Mouse (Mus musculus) regulatory T cell (primary cell): ENCODE results near the gene Cux1.
"Not testable (repeated sequence)": the region's sequence is repeated elsewhere in the genome, so short reads cannot be mapped to it uniquely, and the experiment has no call there.

Experiments used
- in situ Hi-C: fragments of 300-600 bp; cut with MboI, MseI; formaldehyde crosslinking; loops from one replicate; pipeline ENCODE4 v1.15.1; 2025; ENCODE audit warnings: high pct_unique_total_duplicates

The Cux1 gene

DNA sequence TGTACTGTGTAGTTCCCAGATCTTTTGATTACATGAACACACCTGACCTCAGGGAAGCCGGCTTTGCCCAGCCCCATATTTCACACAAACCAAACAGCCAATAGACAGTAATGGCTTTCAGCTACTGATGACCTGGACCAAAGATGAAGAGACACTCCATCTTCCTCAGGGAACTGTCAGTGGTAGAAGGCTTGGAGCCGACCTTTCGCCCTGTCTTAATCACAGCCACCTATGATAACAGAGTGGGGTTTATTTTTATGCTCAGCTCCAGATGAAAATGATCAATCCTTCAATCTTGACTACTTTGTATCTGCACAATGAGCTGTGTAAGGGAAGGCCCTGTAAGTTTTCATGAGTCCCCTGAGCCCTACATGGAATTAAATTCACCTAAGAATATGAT is 93.2 kb downstream of the Cux1 start:
- in situ Hi-C loops = no loop called here

GRCm38 (mm10) chr5:136473337-136473736 is 94.0 kb downstream of the Cux1 start:
- in situ Hi-C loops = no loop called here

- in situ Hi-C loops = no loop called here
Observed at GRCm38 (mm10) chr5:136472846-136473245, 94.4 kb downstream of the Cux1 start.

GRCm38 (mm10) chr5:136470985-136471735 is 96.1 kb downstream of the Cux1 start:
- in situ Hi-C loops = not testable (repeated sequence)

DNA sequence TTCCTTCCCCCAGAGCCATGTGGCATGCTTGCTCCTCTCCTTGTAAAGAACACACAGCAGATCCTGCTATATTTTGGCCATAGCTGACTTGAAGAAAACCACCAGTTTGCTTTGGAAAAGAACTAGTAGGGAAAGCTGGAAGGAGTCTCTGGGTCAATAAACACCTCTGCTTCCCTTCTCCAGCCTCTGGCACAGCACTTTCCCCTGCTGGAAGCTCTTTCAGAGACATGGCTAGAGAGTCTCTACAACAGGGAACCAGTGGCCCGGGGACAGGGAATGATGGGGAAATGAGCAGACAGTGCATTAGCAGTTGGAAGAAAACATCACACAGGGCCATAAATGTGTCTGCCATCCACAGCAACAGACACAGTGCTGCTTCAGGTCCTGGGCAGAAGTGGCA is 98.0 kb downstream of the Cux1 start:
- in situ Hi-C loops = no loop called here

GRCm38 (mm10) chr5:136467360-136467999 is 99.8 kb downstream of the Cux1 start:
- in situ Hi-C loops = no loop called here

DNA sequence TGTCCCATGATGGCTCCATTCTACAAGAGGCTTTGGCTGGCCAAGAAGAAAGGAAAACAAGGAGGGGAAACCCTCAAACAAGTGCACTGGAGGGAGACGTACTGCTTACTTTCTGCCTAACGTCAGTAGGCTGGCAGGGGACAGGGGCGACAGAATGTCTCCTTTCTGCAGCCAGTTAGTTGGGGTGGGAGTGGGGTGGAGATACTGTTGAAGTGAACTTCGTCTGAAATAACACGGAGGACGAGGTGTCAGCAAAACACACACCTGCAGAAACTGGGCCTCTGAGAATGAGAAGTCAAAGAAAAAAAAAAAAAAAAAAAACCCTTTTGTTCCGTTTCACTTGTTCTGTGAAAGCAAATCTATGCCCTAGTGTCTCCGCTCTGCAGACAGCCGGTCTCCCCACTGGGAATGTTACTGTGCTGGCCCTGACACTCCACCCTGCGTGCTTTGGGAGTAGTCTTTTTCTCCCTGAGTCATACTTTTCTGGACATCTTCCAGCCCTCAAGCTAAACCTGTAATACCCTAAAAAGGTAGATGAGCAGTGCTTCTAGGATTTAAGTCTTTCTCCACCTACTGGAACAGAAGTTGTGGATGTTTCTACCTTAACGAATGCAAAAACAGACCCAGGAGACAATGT is 101.4 kb downstream of the Cux1 start:
- in situ Hi-C loops = no loop called here

GRCm38 (mm10) chr5:136465366-136465765 is 101.9 kb downstream of the Cux1 start:
- in situ Hi-C loops = no loop called here

GRCm38 (mm10) chr5:136464849-136465248 is 102.4 kb downstream of the Cux1 start:
- in situ Hi-C loops = no loop called here

DNA sequence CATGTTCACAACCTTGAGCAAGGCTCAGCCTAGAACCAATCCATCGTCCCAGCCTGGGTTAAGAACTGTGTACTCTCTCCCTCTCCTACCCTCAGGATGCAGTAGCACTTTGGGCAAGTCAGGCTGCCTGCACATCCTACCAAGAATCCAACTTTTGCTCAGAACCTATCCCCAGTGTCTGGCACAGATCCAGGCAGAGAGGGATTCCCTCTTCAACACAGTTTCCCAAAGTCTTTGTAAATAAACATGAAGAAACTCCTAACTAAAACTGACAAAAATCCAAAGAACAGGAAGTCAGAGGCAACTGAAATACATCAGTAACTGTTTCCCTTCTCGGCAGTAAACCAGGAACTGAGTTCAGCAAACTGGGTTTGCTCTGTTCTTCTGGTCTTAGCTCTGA is 103.2 kb downstream of the Cux1 start:
- in situ Hi-C loops = no loop called here

DNA sequence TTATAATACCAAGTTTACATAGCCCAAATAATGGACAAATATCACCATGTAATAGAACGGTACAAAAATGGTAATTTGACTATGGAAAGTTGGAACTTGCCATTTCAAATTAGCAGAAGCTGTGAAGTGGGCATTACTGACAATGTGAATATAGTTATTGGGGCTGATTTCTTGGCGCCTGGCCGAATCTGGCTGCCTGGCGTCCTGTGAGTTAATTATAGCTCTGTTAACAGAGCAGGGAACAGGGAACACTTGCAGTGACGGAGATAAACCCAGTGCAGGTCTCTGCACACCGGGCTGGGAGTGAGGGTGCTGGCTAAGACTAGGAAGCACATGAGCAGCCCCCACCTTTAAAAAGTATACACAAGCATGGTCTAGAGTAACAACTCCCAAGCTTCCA is 104.7 kb downstream of the Cux1 start:
- in situ Hi-C loops = no loop called here

DNA sequence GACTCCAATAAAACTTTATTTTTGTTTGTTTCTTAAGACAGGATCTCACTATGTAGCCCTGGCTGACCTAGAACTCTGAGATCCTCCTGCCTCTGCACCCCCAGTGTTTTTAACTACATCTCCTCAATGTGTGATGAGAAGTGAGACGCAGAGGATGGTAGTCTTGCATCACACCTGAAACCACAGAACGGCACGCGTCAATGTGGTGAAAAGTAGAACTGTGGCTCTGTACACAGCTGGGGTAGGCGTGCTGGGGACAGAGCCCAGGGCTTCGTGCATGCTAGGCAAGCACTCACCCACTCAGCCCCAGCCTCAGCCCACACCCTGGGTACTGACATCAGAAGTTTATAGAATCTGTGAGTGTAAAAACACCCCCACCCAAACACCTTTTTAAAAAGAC is 107.4 kb downstream of the Cux1 start:
- in situ Hi-C loops = no loop called here

DNA sequence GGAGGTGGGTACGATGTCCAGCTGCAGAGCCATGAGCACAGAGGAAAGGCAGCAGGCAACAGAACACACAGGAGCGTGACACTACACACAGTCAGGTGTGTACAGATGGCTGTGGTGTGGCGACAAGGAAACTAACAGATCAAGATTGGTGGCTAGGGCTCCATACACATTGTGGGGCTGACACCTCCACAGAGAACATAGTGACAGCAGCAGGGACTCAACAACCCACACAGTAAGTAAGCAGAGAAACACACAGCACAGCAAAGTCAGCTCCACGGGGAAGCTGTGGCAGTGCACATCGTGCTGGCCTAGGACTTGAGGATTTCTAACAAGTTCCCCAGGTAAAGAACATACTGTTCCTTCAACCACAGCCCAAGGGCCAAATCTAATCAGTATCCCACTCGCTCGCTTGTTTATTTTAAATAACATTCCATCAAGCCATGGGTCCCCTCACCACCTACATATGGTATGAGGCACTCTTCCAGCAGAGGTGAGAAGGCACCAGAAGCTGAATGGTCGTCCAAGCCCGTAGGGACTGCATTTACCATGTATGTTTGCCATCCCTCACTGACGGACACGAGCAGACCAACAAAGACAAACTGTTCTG is 108.3 kb downstream of the Cux1 start:
- in situ Hi-C loops = no loop called here

- in situ Hi-C loops = no loop called here
Observed at GRCm38 (mm10) chr5:136458102-136458863, 109.0 kb downstream of the Cux1 start.

DNA sequence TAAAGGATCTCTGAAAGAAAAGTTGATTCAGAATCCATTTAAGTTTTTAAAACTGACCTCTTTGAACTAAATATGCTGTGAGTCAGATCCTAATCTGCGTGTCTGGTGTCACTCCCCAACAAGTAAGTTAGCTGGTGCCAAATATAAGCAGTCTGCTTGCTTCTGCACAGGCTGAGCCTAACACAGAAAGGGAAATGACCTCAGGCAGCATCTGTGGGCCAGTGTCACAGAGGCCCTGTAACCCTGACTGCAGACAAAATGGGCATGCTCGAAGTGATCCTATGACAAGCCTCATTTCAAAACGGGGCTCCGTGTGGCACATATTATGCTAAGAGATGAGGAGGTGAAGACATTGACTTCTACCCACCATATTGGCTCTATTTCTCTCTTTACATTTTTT is 110.9 kb downstream of the Cux1 start:
- in situ Hi-C loops = no loop called here

GRCm38 (mm10) chr5:136452681-136453080 is 114.6 kb downstream of the Cux1 start:
- in situ Hi-C loops = no loop called here

- in situ Hi-C loops = loop anchor here (10.0 kb wide), 1 partner anchor 1275 kb away; no protein-coding TSS in a partner anchor
Observed at GRCm38 (mm10) chr5:136449801-136450200, 117.5 kb downstream of the Cux1 start.

GRCm38 (mm10) chr5:136445967-136446366 is 121.3 kb downstream of the Cux1 start:
- in situ Hi-C loops = loop anchor here (10.0 kb wide), 1 partner anchor 1279 kb away; no protein-coding TSS in a partner anchor

- in situ Hi-C loops = loop anchor here (10.0 kb wide), 1 partner anchor 1282 kb away; no protein-coding TSS in a partner anchor
Observed at GRCm38 (mm10) chr5:136442238-136443187, 124.8 kb downstream of the Cux1 start.

DNA sequence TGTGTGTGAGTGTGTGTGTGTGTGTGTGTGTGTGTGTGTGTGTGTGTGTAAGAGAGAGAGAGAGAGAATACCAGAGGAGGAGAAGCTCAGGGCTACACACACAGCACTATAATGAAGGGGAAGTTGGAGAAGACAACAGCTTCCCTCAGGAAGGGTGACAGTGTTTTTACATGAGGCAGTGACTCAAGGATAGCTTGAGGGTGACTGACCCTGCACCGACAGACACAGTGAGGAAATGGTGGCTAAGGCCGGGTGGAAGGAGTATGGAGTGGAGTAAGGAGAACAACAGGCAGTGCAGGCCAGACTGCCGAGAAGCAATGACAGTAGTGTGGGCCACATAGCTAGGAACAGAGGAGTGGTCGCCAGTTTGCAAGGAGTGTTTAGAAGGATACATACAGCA is 137.6 kb downstream of the Cux1 start:
- in situ Hi-C loops = no loop called here
